Mouse (Mus musculus) cerebellum, adult 2 months (tissue): Measurements from ENCODE around the gene Trap1a.

Source experiments
- CTCF ChIP-seq: fragments of 200-500 bp; IDR thresholded peaks from 2 replicates; pipeline ENCODE4 v1.5.1; 2011; ENCODE audit warnings: low read depth, mild to moderate bottlenecking, control low read depth, low read length, moderate library complexity, borderline replicate concordance; ENCODE audit not compliant: insufficient read depth
- POLR2A ChIP-seq: fragments of 200-500 bp; IDR thresholded peaks from 2 replicates; pipeline ENCODE4 v1.6.1; 2011; ENCODE audit warnings: low read length, control low read depth, borderline replicate concordance; ENCODE audit not compliant: insufficient read depth

- no peak for TF ChIP-seq POLR2A
- no peak for TF ChIP-seq CTCF
Measured at GRCm38 (mm10) chrX:139293114-139293513, 40.4 kb upstream of the Trap1a start.
